Mouse (Mus musculus): ENCODE measurements at regions not wholly inside any gene's neighbourhood (a gene's known extent, or its start where the extent isn't known, plus 50 kb on each side); places are given as distances from the start of the nearest gene placed in this dataset.

- no peaks in the 10 kb centered on the region for H3K4me1 ChIP-seq
- no peak overlapping the region for H3K9ac ChIP-seq
- no peaks in the 10 kb centered on the region for H3K36me3 ChIP-seq
- no peak overlapping the region for H3K4me2 ChIP-seq (replicated peaks)
- H3K4me3 ChIP-seq = no peak overlapping the region
- no peak overlapping the region for H3K27ac ChIP-seq
- H3K27me3 ChIP-seq = no peaks in the 10 kb centered on the region
- no peak for ATAC-seq (ENCODE audit: low FRiP score)
- H3K9me3 ChIP-seq (replicated peaks) = no peaks in the 10 kb centered on the region
Observed at GRCm38 (mm10) chr4:53915326-53915725, 89.5 kb downstream of the Tmem38b start.

- Histone ChIP-seq H3K9ac (no peak overlapping the region), H3K4me3 (no peak overlapping the region), H3K4me1 (no peaks in the 10 kb centered on the region), H3K27ac (no peak overlapping the region), H3K36me3 (no peaks in the 10 kb centered on the region), H3K27me3 (no peaks in the 10 kb centered on the region), H3K9me3 (replicated peaks) (no peaks in the 10 kb centered on the region), H3K4me2 (replicated peaks) (no peak overlapping the region)
- ATAC-seq (ENCODE audit: low FRiP score) = no peak
Observed at GRCm38 (mm10) chr4:53919188-53919587, 93.3 kb downstream of the Tmem38b start.

GRCm38 (mm10) chr4:53920587-53920986 lies 94.7 kb downstream of the Tmem38b start:
- 76% methylated on average over 2 of the region's 2 CpGs for WGBS
- Histone ChIP-seq H3K36me3 (no peaks in the 10 kb centered on the region), H3K4me1 (no peaks in the 10 kb centered on the region), H3K9me3 (replicated peaks) (no peaks in the 10 kb centered on the region), H3K27me3 (no peaks in the 10 kb centered on the region), H3K4me3 (no peak overlapping the region), H3K27ac (no peak overlapping the region), H3K9ac (no peak overlapping the region), H3K4me2 (replicated peaks) (no peak overlapping the region)
- no peak for ATAC-seq (ENCODE audit: low FRiP score)

- H3K4me1 ChIP-seq = peaks cover 6% of the 10 kb centered on the region
- no peak overlapping the region for H3K27ac ChIP-seq
- H3K9me3 ChIP-seq (replicated peaks) = no peaks in the 10 kb centered on the region
- no peaks in the 10 kb centered on the region for H3K27me3 ChIP-seq
- WGBS = 88% methylated on average over 3 of the region's 3 CpGs
- H3K4me3 ChIP-seq = no peak overlapping the region
- no peak overlapping the region for H3K9ac ChIP-seq
- no peaks in the 10 kb centered on the region for H3K36me3 ChIP-seq
- no peak overlapping the region for H3K4me2 ChIP-seq (replicated peaks)
- ATAC-seq (ENCODE audit: low FRiP score) = peak; percentile 56; the same call in 1 of the 2 replicates
Observed at GRCm38 (mm10) chr4:53931068-53931467, 105.2 kb downstream of the Tmem38b start.

GRCm38 (mm10) chr4:53931499-53931898 lies 105.7 kb downstream of the Tmem38b start:
- 17% methylated on average over 10 of the region's 10 CpGs for WGBS
- Histone ChIP-seq H3K36me3 (no peaks in the 10 kb centered on the region), H3K9ac (no peak overlapping the region), H3K4me3 (peak overlapping the region; percentile 14; the same call in 1 of the 2 replicates), H3K27ac (no peak overlapping the region), H3K9me3 (replicated peaks) (no peaks in the 10 kb centered on the region), H3K4me2 (replicated peaks) (peak overlapping the region; percentile 34), H3K4me1 (peaks cover 6% of the 10 kb centered on the region), H3K27me3 (no peaks in the 10 kb centered on the region)
- ATAC-seq (ENCODE audit: low FRiP score) = peak; percentile 84

- Histone ChIP-seq H3K4me2 (replicated peaks) (no peak overlapping the region), H3K27me3 (no peaks in the 10 kb centered on the region), H3K4me3 (no peak overlapping the region), H3K9me3 (replicated peaks) (no peaks in the 10 kb centered on the region), H3K27ac (no peak overlapping the region), H3K36me3 (no peaks in the 10 kb centered on the region), H3K9ac (no peak overlapping the region), H3K4me1 (peaks cover 6% of the 10 kb centered on the region)
- 72% methylated on average over 5 of the region's 5 CpGs for WGBS
- ATAC-seq (ENCODE audit: low FRiP score) = no peak
Observed at GRCm38 (mm10) chr4:53935306-53935705, 109.5 kb downstream of the Tmem38b start.

GRCm38 (mm10) chr4:53948736-53949135 lies 122.9 kb downstream of the Tmem38b start:
- WGBS = 88% methylated on average over 7 of the region's 7 CpGs
- ATAC-seq (ENCODE audit: low FRiP score) = no peak
- H3K9me3 ChIP-seq (replicated peaks) = no peaks in the 10 kb centered on the region
- H3K4me3 ChIP-seq = no peak overlapping the region
- H3K36me3 ChIP-seq = no peaks in the 10 kb centered on the region
- 0 out of 2 replicates have a peak, but pooled peaks cover 12% of the 10 kb centered on the region for H3K4me1 ChIP-seq
- no peaks in the 10 kb centered on the region for H3K27me3 ChIP-seq
- H3K4me2 ChIP-seq (replicated peaks) = no peak overlapping the region
- no peak overlapping the region for H3K9ac ChIP-seq
- H3K27ac ChIP-seq = no peak overlapping the region

GRCm38 (mm10) chr4:53949164-53949563 lies 123.3 kb downstream of the Tmem38b start:
- no peak overlapping the region for H3K4me3 ChIP-seq
- WGBS = 94% methylated on average over 3 of the region's 3 CpGs
- ATAC-seq (ENCODE audit: low FRiP score) = no peak
- no peaks in the 10 kb centered on the region for H3K27me3 ChIP-seq
- H3K4me2 ChIP-seq (replicated peaks) = no peak overlapping the region
- H3K9ac ChIP-seq = no peak overlapping the region
- no peaks in the 10 kb centered on the region for H3K36me3 ChIP-seq
- H3K27ac ChIP-seq = no peak overlapping the region
- H3K4me1 ChIP-seq = 0 out of 2 replicates have a peak, but pooled peaks cover 12% of the 10 kb centered on the region
- H3K9me3 ChIP-seq (replicated peaks) = no peaks in the 10 kb centered on the region

GRCm38 (mm10) chr4:53950496-53950895 lies 124.7 kb downstream of the Tmem38b start:
- H3K27me3 ChIP-seq = no peaks in the 10 kb centered on the region
- ATAC-seq (ENCODE audit: low FRiP score) = no peak
- WGBS = 67% methylated on average over 6 of the region's 6 CpGs

GRCm38 (mm10) chr4:53951003-53951733 lies 125.3 kb downstream of the Tmem38b start:
- 19% methylated on average over 3 of the region's 3 CpGs for WGBS
- ATAC-seq (ENCODE audit: low FRiP score) = no peak
- no peak overlapping the region for H3K27ac ChIP-seq

More at GRCm38 (mm10) chr4:53950496-53950895, 124.7 kb downstream of the Tmem38b start:
- Histone ChIP-seq H3K4me2 (replicated peaks) (no peak overlapping the region), H3K36me3 (no peaks in the 10 kb centered on the region), H3K9me3 (replicated peaks) (no peaks in the 10 kb centered on the region), H3K9ac (no peak overlapping the region), H3K4me1 (0 out of 2 replicates have a peak, but pooled peaks cover 12% of the 10 kb centered on the region), H3K27ac (no peak overlapping the region), H3K4me3 (no peak overlapping the region)

GRCm38 (mm10) chr4:53951734-53952109 lies 125.9 kb downstream of the Tmem38b start:
- Histone ChIP-seq H3K4me2 (replicated peaks) (no peak overlapping the region), H3K27ac (no peak overlapping the region), H3K4me1 (0 out of 2 replicates have a peak, but pooled peaks cover 12% of the 10 kb centered on the region), H3K36me3 (no peaks in the 10 kb centered on the region), H3K9ac (no peak overlapping the region), H3K9me3 (replicated peaks) (no peaks in the 10 kb centered on the region), H3K27me3 (no peaks in the 10 kb centered on the region), H3K4me3 (no peak overlapping the region)
- no peak for ATAC-seq (ENCODE audit: low FRiP score)
- WGBS = 52% methylated on average over 5 of the region's 5 CpGs

More at GRCm38 (mm10) chr4:53951003-53951733, 125.3 kb downstream of the Tmem38b start:
- Histone ChIP-seq H3K4me1 (0 out of 2 replicates have a peak, but pooled peaks cover 12% of the 10 kb centered on the region), H3K9me3 (replicated peaks) (no peaks in the 10 kb centered on the region), H3K4me2 (replicated peaks) (no peak overlapping the region), H3K4me3 (no peak overlapping the region), H3K27me3 (no peaks in the 10 kb centered on the region), H3K9ac (no peak overlapping the region), H3K36me3 (no peaks in the 10 kb centered on the region)

- Histone ChIP-seq H3K9ac (no peak overlapping the region), H3K36me3 (no peaks in the 10 kb centered on the region), H3K27ac (no peak overlapping the region), H3K27me3 (no peaks in the 10 kb centered on the region), H3K4me3 (no peak overlapping the region), H3K4me1 (0 out of 2 replicates have a peak, but pooled peaks cover 12% of the 10 kb centered on the region), H3K9me3 (replicated peaks) (no peaks in the 10 kb centered on the region), H3K4me2 (replicated peaks) (no peak overlapping the region)
- no peak for ATAC-seq (ENCODE audit: low FRiP score)
- 1% methylated on average over 3 of the region's 3 CpGs for WGBS
Observed at GRCm38 (mm10) chr4:53952288-53952687, 126.4 kb downstream of the Tmem38b start.

GRCm38 (mm10) chr4:53962458-53962857 lies 136.6 kb downstream of the Tmem38b start:
- no peak overlapping the region for H3K9ac ChIP-seq
- no peaks in the 10 kb centered on the region for H3K36me3 ChIP-seq
- no peaks in the 10 kb centered on the region for H3K4me1 ChIP-seq
- no peaks in the 10 kb centered on the region for H3K27me3 ChIP-seq
- ATAC-seq (ENCODE audit: low FRiP score) = no peak
- no peak overlapping the region for H3K4me2 ChIP-seq (replicated peaks)
- peaks cover 5% of the 10 kb centered on the region; the same call in 1 of the 2 replicates for H3K9me3 ChIP-seq (replicated peaks)
- 82% methylated on average over 3 of the region's 3 CpGs for WGBS
- no peak overlapping the region for H3K27ac ChIP-seq
- no peak overlapping the region for H3K4me3 ChIP-seq
